Mouse (Mus musculus) left cerebral cortex, postnatal 36 days (tissue): Measurements from ENCODE around the gene Plscr3. TPM values are rescaled to one million over a fixed set of nuclear protein-coding genes. Genes with fewer than 3 reads are reported as not detected.

Source experiments
- DNase-seq, 2 experiments: peaks; one replicate each; pipeline ENCODE4 v3.0.0; 2021 to 2022; ENCODE audit warnings: low spot score in 2 of 2, mixed read lengths in 1 of 2
- intact Hi-C: fragments of 180-260 bp; cut with DNase I; formaldehyde crosslinking; loops from one replicate; pipeline ENCODE4 v1.15.1; 2025
- microRNA-seq: library from miRNA; unstranded; fragments of <30 nt; microRNA quantifications from one replicate; pipeline ENCODE4 v1.2.0, GENCODE M21; 2022
- total RNA-seq, 2 experiments: library from RNA; stranded (reverse); gene quantifications; 2 replicates each; pipeline ENCODE4 v1.2.3; 2021

The Plscr3 gene
- total RNA-seq, 2 experiments from 2014 or later: 18.4 to 18.7 TPM

DNA sequence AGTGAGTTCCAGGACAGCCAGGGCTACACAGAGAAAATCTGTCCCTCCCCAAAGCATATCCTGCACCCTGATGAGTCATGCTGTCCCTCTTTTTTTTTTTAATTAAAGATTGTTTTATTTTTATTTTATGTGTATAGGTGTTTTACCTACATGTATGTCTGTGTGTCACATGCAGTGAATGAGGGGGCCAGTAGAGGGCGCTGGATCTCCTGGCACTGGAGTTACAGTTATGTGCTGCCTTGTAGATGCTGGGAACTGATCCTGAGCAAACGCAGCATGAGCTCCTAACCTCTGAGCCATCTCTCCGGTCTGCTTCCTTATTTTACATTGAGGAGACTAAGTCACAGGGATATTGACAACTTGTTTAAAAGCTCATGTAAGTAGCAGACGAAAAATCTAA lies 36.9 kb downstream of the Plscr3 start:
- no peak for DNase-seq
- intact Hi-C loops: no loop called here

DNA sequence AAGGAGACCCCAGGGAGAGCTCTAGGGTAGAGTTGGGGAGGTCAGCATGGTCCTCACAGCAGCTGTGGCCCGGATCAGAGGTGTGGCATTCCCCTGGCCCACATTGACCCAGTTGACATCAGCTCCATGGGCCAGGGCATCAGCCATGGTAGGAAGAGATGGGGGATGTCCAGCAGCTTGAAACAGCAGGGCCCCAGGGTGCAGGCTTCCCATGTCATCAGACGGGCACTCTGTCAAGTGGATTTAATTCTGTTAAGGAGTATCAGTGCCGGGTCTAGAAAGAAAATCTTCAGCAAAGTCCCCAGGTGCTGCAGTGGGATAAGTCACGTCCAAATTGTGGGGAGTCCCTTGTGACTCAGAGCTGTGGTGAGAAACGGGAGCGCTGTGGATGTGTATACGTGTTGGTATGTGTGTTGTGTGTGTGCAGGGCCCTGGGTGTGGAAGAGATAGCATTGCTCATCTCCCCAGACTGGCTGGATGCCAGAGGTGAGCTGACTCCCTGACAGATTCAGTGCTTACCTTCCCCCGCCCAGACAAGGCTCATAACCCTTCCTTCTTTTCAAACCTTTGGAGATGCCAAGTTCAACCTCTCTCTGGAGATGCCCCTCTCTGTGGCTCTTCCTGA lies 37.5 kb downstream of the Plscr3 start:
- intact Hi-C loops: no loop called here
- no peak for DNase-seq

DNA sequence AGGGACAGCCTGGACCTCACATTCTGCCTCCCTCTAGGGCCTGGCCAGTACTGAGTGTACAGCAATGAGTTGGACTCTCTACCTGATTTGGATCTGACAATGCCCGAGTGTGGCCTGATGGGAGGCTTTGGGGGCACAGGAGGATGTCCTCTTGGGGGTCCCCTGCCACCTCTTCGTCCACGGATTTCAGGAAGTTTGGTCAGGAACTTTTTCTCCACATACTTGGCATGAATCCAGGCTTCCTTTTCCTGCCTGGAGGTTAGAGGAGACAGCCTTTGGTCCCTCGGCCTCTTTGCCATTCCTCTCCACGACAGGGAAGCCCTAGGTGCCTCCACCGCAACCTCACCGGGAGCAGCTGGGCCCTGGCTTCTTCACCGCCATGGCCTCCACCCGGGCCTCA lies 38.1 kb downstream of the Plscr3 start:
- no peak for DNase-seq
- intact Hi-C loops: no loop called here

DNA sequence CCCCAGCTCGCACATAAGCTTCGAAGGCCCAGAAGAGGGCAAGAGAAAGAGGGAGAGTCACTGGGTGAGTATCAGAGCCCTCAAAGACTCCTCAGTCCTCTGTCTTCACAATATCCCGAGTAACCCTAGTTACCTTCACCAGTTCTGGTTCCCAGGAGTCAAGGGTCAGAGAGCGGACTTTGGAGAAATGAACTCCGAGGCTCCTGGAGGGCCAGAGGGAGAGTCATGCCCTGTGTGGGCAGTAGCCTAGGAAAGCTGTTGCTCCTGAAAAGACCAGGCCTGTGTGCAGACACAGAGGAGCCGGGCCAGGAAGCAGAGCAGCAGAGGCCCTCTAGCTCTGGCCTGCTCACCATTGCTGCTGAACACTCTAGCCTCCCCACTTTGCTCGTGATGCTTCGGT lies 38.5 kb downstream of the Plscr3 start:
- no peak for DNase-seq
- intact Hi-C loops: no loop called here

DNA sequence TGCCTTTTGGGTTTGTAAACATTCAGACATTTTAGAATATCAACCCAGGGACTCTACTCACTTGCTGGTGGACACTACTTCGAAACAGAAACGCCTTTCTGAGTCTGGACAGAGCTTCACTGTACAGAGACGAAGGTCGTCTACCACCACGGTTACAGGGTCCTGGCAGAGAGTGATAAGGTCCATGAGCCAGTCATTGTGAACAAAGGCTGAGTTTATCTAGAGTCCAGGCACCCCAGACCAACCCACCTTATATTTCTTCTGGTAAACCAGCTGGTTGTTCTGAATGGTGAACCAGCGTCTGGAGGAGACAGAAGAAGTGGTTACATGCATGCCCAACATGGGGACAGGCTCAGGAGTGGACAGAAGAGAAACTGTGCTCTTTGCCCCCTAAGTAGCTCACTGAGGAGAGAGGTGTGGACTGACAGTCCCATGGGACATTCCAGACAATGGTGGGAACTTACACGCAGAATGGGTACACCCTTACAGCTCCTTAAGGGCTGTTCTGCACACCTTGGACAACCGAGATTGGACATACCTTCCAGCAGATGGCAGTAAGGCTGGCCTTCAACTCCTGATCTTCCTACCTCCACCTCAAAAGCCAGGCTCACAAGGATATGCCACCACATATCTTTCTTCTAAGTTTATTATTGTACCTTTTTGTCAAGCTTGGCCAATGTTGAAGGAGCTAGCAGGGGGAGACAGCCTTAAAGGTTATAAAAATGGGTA lies 40.9 kb downstream of the Plscr3 start:
- intact Hi-C loops: no loop called here
- DNase-seq: no peak

DNA sequence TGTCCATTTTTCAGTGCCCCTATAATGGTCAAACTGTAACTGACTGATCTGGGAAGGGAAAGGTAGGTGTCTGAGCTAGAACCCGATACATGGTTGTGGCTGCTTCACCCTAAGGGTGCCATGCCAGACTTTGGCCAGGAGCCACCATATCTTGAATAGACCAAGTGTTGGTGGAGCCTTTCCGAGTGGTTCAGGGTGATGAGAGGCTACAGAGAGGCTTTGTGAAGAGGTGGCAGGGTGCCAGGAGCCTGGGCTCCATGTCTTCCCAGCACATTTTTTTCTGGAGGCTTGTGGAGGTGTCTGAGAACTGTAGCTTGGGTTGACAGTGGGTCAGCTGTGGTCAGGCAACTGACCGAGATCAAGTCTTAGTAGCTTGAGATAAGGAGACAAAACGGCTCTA lies 45.3 kb downstream of the Plscr3 start:
- no peak for DNase-seq
- intact Hi-C loops: no loop called here

DNA sequence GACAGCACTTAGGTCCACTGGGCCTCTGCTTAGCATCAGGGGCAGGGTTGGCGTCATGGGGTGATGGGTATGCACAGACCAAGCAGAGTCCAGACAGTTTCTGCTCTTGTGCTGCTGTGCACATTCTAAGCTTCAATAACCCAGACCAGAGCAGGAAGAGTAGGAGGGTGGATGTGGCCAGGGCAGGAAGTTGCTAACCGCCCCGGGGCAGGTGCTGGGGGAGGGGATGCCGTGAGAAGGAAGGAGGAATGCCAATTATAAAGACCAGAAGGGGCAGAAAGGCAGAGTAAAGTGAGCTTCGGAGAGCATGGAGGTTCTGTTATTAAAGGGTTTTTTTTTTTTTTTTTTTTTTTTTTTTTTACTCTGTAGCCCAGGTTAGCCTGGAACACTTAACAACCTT lies 48.5 kb downstream of the Plscr3 start:
- DNase-seq: no peak
- intact Hi-C loops: no loop called here

DNA sequence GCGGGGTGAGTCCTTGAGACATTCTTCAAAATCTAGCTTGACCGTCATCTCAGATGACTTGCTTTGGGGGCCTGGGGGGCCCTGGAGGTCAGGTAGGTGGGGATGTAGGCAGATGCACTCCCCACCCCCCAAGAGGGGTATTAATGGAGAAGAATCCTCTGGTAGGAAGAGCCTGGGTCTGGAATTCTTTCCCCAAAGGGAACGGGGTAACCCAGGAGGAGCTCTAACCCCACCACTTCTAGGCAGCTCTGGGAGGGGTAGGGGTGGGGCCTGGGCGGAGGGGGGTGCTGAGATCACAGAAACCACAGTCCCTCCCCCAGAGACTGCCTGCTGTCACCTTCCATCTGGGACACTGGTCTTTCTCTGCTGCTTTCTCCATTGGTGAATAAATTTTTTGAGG lies 49.1 kb downstream of the Plscr3 start, which contains the start of gene Acap1:
TSS of gene Acap1 (minus strand) at position 249 of the 400 bp plus-strand sequence.
- DNase-seq: no peak
- intact Hi-C loops: no loop called here

DNA sequence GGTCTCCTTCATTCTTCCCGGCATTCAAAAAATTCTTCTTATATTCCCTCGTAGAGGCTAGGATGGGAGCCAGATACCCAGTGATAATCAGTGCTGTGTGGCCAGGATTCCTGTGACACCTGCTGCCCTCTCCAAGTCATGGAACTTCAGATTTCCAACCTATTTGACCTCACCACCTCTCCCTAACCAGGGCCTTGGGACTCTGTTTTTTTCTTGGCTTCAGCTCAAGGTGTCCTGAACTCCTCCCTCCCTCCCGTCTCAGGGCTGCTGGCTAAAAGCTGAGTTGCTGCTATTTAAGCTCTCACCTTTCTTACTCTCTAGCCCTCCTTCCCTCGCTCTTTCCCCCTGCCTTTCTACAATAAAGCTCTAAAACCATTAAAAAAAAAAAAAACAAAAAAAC lies 53.7 kb downstream of the Plscr3 start:
- intact Hi-C loops: loop anchor here (5.0 kb wide), 2 partner anchors 63 to 218 kb away; partner anchors contain the start of genes Nlgn2, Senp3 and Tmem256
- DNase-seq: no peak

DNA sequence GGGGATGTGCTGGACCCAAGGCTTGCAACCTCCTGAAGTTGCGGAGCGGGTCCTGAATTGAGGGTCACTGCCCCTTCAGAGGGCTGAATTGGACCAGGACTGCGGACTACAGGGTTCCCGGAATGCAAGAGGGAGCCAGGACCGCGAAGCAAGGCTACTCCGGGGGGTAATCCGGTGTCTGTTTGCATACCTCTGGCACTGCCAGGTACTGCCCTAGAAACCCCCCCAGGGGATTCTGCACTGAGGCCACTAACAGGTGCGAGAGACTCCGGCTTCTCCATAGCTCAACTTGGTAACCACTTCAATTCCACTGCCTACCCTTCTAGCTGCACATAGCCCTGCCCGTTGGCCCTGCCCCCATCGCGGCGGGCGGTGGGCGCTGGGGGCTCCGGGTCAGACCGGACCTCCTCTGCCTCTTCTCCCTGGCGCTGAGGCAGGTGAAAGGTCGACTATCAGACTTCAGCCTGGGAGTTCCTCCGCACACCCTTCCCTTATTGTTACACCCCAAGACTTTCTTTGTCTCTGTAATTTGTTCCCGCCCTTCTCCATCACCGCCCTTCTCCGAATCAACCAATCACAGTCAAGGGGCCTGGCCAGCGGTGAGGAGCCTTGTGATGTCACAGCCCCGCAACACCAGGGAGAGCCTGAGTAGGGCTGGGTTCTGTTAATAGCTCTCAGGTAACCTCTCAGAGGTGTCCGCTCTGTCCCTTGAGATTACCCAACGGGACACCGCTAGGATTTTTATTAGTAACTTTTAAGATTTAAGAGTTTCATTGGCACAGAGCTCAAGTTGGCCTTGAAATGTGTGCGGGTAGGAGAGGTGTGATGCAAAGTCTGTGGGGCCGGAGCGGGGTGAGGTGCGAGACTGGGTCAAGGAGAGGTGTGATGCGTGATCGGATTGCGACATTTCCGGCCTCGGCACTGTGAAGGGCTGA lies 54.6 kb downstream of the Plscr3 start, which contains the start of the genes 2810408A11Rik and Neurl4:
TSS of gene 2810408A11Rik (minus strand) at position 517 of the 935 bp plus-strand sequence.
TSS of gene Neurl4 (plus strand) at position 602 of the 935 bp plus-strand sequence.
- intact Hi-C loops: loop anchor here (1.0 to 5.0 kb wide), 3 partner anchors 21 to 218 kb away; partner anchors contain the start of genes Eif5a, Nlgn2, Senp3 and Tmem256
- DNase-seq: peak; percentile 87 to 88

DNA sequence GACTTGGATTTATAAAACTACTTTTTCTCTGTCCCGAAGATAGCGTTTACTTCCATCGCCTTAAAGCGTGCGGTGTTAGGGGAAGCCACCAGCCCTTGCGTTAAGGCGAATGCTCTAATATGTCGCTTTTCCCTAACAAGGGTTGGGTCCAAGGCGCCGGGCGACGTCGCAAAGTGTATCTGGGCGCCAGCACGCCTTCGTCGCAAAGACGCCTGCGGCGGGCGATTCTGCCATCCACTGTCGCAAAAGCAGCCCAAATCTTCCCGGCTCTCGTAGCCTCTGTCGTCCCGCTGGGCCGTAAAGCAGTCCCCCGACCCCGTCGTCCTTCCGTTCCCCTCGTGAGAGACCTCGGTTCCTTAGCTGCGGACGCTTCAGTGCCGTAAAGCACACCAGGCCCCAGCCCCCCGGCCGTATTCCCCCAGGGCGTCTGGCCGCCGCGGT lies 55.2 kb downstream of the Plscr3 start:
- DNase-seq: peak; percentile 97 to 98
- intact Hi-C loops: loop anchor here (1.0 to 5.0 kb wide), 3 partner anchors 20 to 219 kb away; partner anchors contain the start of genes Eif5a, Nlgn2, Senp3 and Tmem256

Small RNA genes lying within 50 kb of the gene (microRNA-seq; reads per million reads assigned to microRNA genes)
- gene Mir6924: not detected

Other genes starting within 250 kb of the Plscr3 start
- 100 to 1,000 TPM; 398 to 420 TPM for gene Atp1b2, start 240.4 kb upstream of the Plscr3 start, total RNA-seq
- not detected for gene Shbg, start 228.5 kb upstream of the Plscr3 start, total RNA-seq
- gene Sat2, start 224.4 kb upstream of the Plscr3 start, total RNA-seq: 10 to 100 TPM in 1 of 2 experiments, 1 to 10 TPM in 1; 9.5 to 11.2 TPM
- gene Fxr2, start 213.4 kb upstream of the Plscr3 start, total RNA-seq: 100 to 1,000 TPM; 117 to 149 TPM
- gene Sox15, start 191.1 kb upstream of the Plscr3 start, total RNA-seq: under 1 TPM in 1 of 2 experiments, not detected in 1; 0.39 TPM
- gene Mpdu1, start 183.7 kb upstream of the Plscr3 start, total RNA-seq: 10 to 100 TPM; 59.8 to 62.3 TPM
- gene Cd68, start 180.2 kb upstream of the Plscr3 start, total RNA-seq: 10 to 100 TPM; 14.9 to 15.1 TPM
- gene Eif4a1, start 174.0 kb upstream of the Plscr3 start, total RNA-seq: 100 to 1,000 TPM; 276 to 285 TPM
- 100 to 1,000 TPM in 1 of 2 experiments, 10 to 100 TPM in 1; 84.3 to 114 TPM for gene Senp3, start 164.3 kb upstream of the Plscr3 start, total RNA-seq
- 1 to 10 TPM; 2.3 to 2.6 TPM for gene Tnfsf13, start 160.6 kb upstream of the Plscr3 start, total RNA-seq
- 10 to 100 TPM in 1 of 2 experiments, 1 to 10 TPM in 1; 7.2 to 12.3 TPM for gene Tnfsf12, start 150.5 kb upstream of the Plscr3 start, total RNA-seq
- 1 to 10 TPM; 1.7 to 3.0 TPM for gene Tnfsfm13, start 150.3 kb upstream of the Plscr3 start, total RNA-seq
- gene Polr2a, start 87.7 kb upstream of the Plscr3 start, total RNA-seq: 10 to 100 TPM; 53.5 to 59.7 TPM
- not detected for gene Slc35g3, start 84.4 kb upstream of the Plscr3 start, total RNA-seq
- 100 to 1,000 TPM; 122 to 127 TPM for gene Zbtb4, start 80.5 kb upstream of the Plscr3 start, total RNA-seq
- under 1 TPM; 0.66 to 0.81 TPM for gene Chrnb1, start 50.4 kb upstream of the Plscr3 start, total RNA-seq
- gene Fgf11, start 44.5 kb upstream of the Plscr3 start, total RNA-seq: 10 to 100 TPM; 14.1 to 18.7 TPM
- gene Tmem102, start 40.8 kb upstream of the Plscr3 start, total RNA-seq: not detected
- gene Gm39566, start 31.1 kb upstream of the Plscr3 start, total RNA-seq: not detected
- not detected for gene Spem2, start 27.9 kb upstream of the Plscr3 start, total RNA-seq
- under 1 TPM; 0.52 TPM for gene Spem1, start 24.2 kb upstream of the Plscr3 start, total RNA-seq
- gene Nlgn2, start 8.6 kb upstream of the Plscr3 start, total RNA-seq: 100 to 1,000 TPM; 239 to 241 TPM
- gene Tmem256, start 7.9 kb upstream of the Plscr3 start, total RNA-seq: 100 to 1,000 TPM; 111 to 130 TPM
- not detected for gene Tnk1, start 12.4 kb downstream of the Plscr3 start, total RNA-seq
- not detected for gene Tmem95, start 31.6 kb downstream of the Plscr3 start, total RNA-seq
- gene Kctd11, start 35.0 kb downstream of the Plscr3 start, total RNA-seq: 1 to 10 TPM in 1 of 2 experiments, under 1 TPM in 1; 0.93 to 1.3 TPM
- gene Acap1, start 49.2 kb downstream of the Plscr3 start, total RNA-seq: under 1 TPM in 1 of 2 experiments, not detected in 1; 0.27 TPM
- under 1 TPM in 1 of 2 experiments, not detected in 1; 0.64 TPM for gene 2810408A11Rik, start 54.6 kb downstream of the Plscr3 start, total RNA-seq
- 100 to 1,000 TPM; 114 to 121 TPM for gene Neurl4, start 54.7 kb downstream of the Plscr3 start, total RNA-seq
- gene Gps2, start 67.5 kb downstream of the Plscr3 start, total RNA-seq: 10 to 100 TPM; 25.9 to 32.4 TPM
- 100 to 1,000 TPM; 406 to 453 TPM for gene Eif5a, start 75.6 kb downstream of the Plscr3 start, total RNA-seq
- gene Ybx2, start 89.4 kb downstream of the Plscr3 start, total RNA-seq: 10 to 100 TPM in 1 of 2 experiments, 1 to 10 TPM in 1; 4.6 to 14.7 TPM
- 1 to 10 TPM; 3.6 to 4.4 TPM for gene Slc2a4, start 101.8 kb downstream of the Plscr3 start, total RNA-seq
- gene Cldn7, start 118.4 kb downstream of the Plscr3 start, total RNA-seq: not detected
- gene Ctdnep1, start 134.8 kb downstream of the Plscr3 start, total RNA-seq: 100 to 1,000 TPM; 112 to 128 TPM
- 10 to 100 TPM; 79.2 to 88.5 TPM for gene Elp5, start 136.1 kb downstream of the Plscr3 start, total RNA-seq
- 100 to 1,000 TPM; 199 to 219 TPM for gene Gabarap, start 144.8 kb downstream of the Plscr3 start, total RNA-seq
- gene Phf23, start 149.4 kb downstream of the Plscr3 start, total RNA-seq: 10 to 100 TPM; 41.3 to 46.1 TPM
- 10 to 100 TPM; 25.4 to 36.0 TPM for gene Dvl2, start 154.2 kb downstream of the Plscr3 start, total RNA-seq
- 10 to 100 TPM; 54.3 to 58.5 TPM for gene Acadvl, start 169.0 kb downstream of the Plscr3 start, total RNA-seq
- 100 to 1,000 TPM; 867 to 894 TPM for gene Dlg4, start 170.6 kb downstream of the Plscr3 start, total RNA-seq
- 1 to 10 TPM in 1 of 2 experiments, under 1 TPM in 1; 0.99 to 1.1 TPM for gene Asgr1, start 207.7 kb downstream of the Plscr3 start, total RNA-seq
- gene Asgr2, start 246.3 kb downstream of the Plscr3 start, total RNA-seq: not detected